Mouse (Mus musculus): ENCODE results near the gene Bco2. TPM values are rescaled to one million over a fixed set of nuclear protein-coding genes. Genes with fewer than 3 reads are reported as not detected.

Bco2 gene
- 1 to 10 TPM; 2.7 to 5.7 TPM for total RNA-seq (2021)
- long read RNA-seq, experiment 1, partial matches to known transcripts = 0 of 4 reads
- long read RNA-seq, experiment 1, other reads (novel, unspliced or antisense) = 1 of 4 reads
- long read RNA-seq, experiment 2 = 0 reads

DNA sequence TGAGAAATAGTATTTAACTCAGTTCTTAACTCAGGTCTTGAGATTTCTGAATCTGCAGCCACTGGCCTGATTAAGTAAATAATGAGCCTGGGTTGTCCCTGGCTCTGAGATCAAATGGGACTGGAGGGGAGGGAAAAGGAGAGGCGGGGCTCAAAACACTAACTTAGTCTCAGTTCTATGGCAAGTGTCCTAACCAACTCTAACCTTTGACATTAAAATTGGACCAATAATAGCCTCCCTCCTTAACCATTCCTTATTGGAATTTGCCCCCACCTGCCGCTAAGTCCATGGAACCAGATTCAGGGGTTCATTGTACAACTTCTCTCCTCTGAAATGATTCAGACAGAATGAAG lies at the start of gene Bco2:
Bco2 (minus strand) TSS at position 88 of the 353 bp plus-strand sequence.
- peak in 1 of 2 experiments; percentile 34 for DNase-seq

- no peak for DNase-seq
Measured at GRCm38 (mm10) chr9:50604338-50604737, 49.4 kb upstream of the Bco2 start.

DNA sequence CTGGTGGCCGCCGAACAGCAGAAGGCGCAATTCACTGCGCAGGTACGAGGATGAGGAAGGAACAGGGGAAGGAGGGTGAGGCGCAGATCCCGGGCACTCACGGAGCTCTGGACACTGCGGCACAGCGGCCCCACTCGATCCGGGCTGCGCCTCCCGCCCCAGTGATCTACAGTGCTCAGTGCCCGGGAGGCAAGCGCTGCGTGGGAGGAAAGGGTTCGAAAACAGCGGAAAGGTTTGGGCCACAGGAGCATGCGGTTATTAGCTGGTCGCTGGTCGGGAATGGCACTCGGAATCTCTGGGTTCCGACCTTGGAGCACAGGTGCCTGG lies 49.0 kb upstream of the Bco2 start:
- DNase-seq = no peak

DNA sequence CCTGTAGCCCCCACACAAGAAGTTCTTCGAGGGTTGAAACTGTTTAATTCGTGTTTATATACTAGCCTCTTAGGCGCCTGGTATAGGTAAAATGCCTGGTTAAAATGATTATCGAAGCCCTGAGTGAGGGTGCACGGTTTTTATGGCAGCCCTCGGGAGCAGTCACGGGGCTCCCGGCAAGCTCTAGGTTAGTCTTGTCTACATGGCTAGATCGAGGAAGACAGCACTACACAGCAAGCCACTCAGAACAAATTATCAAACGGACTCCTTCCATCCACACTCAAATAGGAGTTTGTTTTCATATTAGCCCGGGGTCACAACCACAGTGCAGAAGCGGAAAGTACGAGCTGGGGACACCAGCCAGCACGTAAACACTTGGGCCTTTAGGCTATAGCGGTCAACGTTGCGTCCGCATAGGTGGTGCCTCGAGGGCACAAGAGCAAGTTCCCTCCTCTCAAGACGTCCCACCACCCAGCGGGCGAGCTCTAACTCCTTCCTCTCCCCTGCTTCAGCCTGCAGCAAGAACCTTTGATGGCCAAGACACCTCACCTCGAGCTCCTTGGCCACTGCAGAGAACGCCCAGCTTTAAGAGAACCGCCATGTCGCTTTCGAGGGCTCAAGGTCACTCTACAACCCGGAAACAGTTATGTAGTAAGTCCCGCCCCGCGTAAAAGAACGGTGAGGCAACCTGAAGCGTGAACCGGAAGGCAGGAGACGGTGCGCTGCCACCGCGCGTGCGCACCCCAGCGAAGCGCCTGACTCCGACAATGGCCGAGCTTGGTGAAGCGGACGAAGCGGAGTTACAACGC lies 48.4 kb upstream of the Bco2 start, which contains the start of the genes Sdhd and Timm8b:
Sdhd (minus strand) TSS at position 624 of the 809 bp plus-strand sequence.
Timm8b (plus strand) TSS at position 722 of the 809 bp plus-strand sequence.
- peak; percentile 95 to 96 for DNase-seq

GRCm38 (mm10) chr9:50602055-50602845 lies 47.3 kb upstream of the Bco2 start:
- no peak for DNase-seq

DNA sequence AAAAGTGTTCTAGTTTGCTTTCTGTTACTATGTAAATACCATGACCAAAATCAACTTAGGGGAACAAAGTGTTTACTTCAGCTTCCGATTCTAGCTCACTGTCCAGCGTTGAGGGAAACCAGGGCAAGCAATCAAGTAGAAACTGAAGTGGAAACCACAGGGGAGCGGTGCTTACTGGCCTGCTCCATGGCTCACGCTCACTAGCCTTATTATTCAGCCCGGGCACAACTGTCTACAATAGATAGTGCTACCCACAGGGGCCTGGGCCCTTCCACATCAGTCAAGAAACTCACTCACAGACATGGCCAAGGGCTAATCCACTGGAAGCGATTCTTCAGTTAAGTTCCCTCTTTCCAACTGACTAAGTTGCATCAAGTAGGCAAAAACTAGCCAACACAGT lies 46.6 kb upstream of the Bco2 start:
- DNase-seq = peak in 1 of 2 experiments; percentile 12

- DNase-seq = peak in 1 of 2 experiments; percentile 18
Measured at GRCm38 (mm10) chr9:50596973-50597372, 42.0 kb upstream of the Bco2 start.

DNA sequence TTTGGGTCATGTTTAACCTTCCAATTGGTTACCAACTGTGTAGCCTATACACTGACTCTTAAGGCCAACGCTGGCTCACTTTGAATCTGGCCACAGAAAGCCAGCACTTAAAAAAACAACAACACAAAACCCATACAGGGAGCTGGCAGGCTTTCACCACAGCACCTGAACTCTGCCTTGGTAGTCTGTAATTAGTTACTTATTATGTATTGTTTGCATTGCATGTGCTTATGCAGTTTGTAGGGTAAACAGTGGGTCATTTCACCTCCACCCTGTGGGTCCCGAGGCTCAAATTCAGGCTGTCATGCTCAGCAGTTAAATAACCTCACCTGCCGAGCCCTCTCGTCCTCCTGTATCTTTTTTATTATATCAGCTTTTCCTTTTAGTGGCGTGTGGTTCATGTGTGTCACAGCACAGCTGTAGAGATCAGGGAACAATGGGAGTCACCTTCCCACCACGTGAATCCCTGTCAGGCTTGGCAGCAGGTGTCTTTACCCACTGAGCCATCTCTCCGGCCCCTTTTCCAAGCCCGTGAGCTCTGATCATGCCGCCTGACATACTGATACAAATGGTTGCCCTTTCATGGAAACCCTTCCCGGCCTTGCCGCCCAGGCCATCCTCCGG lies 39.9 kb upstream of the Bco2 start:
- DNase-seq = no peak

DNA sequence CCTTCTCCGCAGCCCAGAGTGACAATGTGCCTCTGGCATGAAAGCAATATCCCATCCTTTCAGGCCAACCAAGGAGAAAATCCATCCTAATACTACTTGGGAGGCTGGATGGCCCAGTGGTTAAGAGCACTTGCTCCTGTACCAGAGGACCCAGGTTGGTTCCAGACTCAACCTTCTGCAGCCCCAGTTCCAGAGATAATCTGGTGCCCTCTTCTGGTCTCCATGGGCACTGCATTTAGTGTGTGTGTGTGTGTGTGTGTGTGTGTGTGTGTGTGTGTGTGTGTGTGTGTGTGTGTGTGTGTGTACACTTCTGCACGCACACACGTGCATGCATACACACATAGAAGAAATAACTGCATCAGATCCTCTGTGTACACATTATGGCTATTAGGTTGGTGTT lies 38.6 kb upstream of the Bco2 start:
- peak; percentile 17 to 51 for DNase-seq

- no peak for DNase-seq
Measured at GRCm38 (mm10) chr9:50592955-50593354, 38.0 kb upstream of the Bco2 start.

DNA sequence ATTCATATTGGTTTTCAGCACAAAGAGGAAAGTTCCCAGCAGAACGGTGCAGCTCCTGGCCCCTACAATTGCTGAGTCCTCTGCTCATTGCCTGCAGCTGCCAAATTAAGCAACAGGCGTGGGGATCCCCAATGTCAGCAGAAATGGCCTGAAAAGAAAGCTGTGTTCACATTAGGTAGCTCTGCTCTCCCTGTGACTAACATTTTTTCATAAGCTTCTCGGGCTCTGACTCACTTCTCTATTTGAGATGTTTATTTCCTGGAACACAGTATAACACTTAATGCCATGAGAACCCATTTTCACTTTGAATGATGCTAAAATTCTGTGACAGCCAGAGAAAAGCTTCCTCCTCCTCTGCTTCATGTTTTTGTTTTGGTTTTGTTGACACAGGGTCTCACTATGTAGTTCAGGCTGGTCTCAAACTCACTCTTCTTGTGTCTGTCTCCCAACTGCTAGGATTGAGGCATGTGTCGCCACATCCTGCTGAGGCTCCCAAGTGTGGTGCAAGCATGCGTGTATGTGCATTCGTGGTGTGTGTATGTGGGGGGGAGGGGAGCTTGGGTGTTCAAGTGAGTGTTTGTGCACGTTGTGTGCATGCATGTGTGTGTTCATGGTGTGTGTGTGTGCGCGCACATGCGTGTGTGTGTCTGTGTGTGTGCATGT lies 36.0 kb upstream of the Bco2 start:
- peak; percentile 28 to 51 for DNase-seq

DNA sequence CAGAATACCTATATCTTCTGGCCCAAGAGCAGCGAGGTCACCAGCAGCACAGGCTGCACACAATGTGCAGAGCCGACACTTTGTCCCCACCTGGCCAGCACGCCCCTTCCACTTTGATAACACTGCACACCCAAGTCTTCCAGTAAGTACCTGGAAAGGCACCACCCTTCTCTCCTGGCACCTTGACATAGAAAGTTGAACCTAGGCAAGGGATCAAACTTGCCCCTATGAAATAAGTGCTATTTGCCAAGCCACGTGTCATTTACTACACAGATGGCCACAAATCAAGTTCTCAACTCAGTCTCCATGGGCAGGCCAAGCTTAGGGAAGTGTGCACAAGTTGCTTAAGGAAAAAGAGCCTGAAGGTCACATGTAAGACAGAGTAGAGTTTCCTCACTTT lies 32.0 kb upstream of the Bco2 start:
- DNase-seq = no peak

DNA sequence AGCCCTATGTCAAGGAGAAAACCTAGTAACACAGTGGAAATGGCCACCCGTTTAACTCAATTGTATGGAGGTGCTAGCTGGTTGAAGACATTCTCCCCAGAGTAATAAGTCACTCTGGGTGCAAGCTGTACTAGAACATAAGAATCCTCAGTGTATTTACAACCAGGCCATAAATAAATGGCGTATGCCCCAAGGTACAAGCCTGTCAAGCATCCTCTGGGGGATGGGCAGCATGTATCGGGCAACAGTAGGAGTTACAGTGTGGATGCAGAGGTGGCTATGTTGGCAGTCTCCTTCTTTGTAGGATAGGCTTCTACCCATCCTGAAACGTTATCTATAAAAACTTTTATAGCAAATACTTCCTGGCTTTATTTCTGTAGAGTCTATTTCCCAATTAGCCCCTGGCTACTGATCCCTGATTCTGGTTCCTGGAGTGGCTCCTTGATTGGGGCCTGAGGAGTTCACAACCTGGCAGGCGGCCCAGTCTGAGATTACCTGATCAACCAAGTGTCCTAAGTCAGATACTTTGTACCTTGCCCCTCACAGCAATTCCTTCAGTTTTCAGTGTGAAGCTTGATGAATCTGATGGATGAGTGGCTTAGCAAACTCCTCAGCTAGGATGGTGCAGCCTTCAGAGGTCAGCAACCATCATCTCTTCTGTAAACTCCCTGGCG lies 30.3 kb upstream of the Bco2 start:
- DNase-seq = no peak

- no peak for DNase-seq
Measured at GRCm38 (mm10) chr9:50580370-50580769, 25.4 kb upstream of the Bco2 start.

GRCm38 (mm10) chr9:50569599-50570525 lies 14.9 kb upstream of the Bco2 start:
- peak in 1 of 2 experiments; percentile 23 for DNase-seq

GRCm38 (mm10) chr9:50567881-50568280 lies 12.9 kb upstream of the Bco2 start:
- DNase-seq = no peak

DNA sequence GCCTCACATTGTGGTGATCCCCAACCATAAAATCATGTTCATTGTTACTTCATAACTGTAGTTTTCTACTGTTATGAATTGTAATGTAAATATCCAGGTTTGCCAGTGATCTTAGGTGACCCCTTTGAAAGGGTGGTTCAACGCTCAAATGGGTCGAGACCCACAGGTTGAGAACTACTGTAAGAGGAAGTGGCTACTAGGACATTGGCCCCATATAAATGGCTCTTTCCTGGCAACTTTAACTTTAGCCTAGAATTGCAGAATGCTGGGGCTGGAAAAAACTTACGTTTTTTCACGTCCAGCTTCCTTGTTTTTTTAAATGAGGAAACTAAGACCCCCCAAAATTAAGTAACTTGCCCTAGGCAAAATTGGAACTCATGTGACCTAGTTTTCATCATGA lies 12.4 kb upstream of the Bco2 start:
- DNase-seq = no peak

- DNase-seq = no peak
Measured at GRCm38 (mm10) chr9:50565940-50566339, 11.0 kb upstream of the Bco2 start.

DNA sequence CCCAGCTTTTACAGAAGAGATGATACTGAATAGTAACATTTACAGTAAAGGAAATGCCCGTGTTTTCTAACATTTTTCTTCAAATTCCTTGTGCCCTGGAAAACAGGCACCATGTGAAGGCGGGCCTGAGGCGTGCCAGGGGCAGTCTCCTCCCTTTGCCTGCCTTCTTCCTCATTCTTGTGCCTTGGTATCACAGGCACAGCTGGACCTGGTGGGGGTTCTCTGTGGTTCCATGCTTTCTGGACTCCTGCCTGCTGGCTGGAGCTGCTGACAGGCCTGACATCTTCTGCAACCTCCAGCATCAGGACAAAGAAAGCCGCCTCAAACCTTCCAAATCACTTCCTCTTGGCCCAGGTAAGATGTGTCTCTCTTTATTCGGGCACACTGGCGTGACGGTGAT lies 10.2 kb upstream of the Bco2 start:
- no peak for DNase-seq

- no peak for DNase-seq
Measured at GRCm38 (mm10) chr9:50561918-50562360, 7.0 kb upstream of the Bco2 start.
